Mouse (Mus musculus) spleen, adult 2 months (tissue): ENCODE results near the gene Nfatc3.

Experiments used
- CTCF ChIP-seq: fragments of 200-500 bp; IDR thresholded peaks from 2 replicates; pipeline ENCODE4 v1.5.1; 2011; ENCODE audit warnings: mild to moderate bottlenecking, inconsistent platforms; ENCODE audit not compliant: insufficient read depth, insufficient read length, insufficient replicate concordance; ENCODE audit errors: extremely low read depth
- POLR2A ChIP-seq: fragments of 200-500 bp; IDR thresholded peaks from 2 replicates; pipeline ENCODE4 v1.6.1; 2011; ENCODE audit warnings: low read depth, low read length, inconsistent platforms

DNA sequence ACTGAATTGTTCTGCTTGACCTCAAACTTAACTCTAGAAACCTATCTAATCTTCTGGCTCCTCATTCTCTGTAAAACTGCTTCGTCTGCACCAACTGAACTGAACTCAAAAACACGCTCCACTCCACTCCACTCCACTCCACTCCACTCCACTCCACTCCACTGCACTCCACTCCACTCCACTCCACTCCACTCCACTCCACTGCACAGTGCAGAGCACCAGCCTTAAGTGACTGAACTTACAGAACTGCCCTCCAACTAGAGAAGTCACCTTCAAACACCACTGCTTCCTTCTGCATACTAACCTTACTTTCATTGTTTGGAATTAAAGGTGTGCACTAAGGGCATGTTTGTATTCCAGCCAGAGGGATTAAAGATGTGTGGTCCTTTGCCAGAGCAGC, 53.4 kb downstream of the Nfatc3 start:
- TF ChIP-seq CTCF, result no peak
- TF ChIP-seq POLR2A, result no peak
